Mouse (Mus musculus) kidney, adult 2 months (tissue): ENCODE results near the gene Lrig3.

Experiments used
- CTCF ChIP-seq: fragments of 200-500 bp; conservative IDR thresholded peaks from 2 replicates; pipeline ENCODE4 v1.5.1; 2011; ENCODE audit warnings: low read depth, mild to moderate bottlenecking, control low read depth, low read length, moderate library complexity, mixed read lengths; ENCODE audit not compliant: insufficient read depth, insufficient read length
- POLR2A ChIP-seq: fragments of 200-500 bp; IDR thresholded peaks from one replicate; pipeline ENCODE4 v1.6.1; 2011; ENCODE audit warnings: low read depth, low read length, control low read depth

DNA sequence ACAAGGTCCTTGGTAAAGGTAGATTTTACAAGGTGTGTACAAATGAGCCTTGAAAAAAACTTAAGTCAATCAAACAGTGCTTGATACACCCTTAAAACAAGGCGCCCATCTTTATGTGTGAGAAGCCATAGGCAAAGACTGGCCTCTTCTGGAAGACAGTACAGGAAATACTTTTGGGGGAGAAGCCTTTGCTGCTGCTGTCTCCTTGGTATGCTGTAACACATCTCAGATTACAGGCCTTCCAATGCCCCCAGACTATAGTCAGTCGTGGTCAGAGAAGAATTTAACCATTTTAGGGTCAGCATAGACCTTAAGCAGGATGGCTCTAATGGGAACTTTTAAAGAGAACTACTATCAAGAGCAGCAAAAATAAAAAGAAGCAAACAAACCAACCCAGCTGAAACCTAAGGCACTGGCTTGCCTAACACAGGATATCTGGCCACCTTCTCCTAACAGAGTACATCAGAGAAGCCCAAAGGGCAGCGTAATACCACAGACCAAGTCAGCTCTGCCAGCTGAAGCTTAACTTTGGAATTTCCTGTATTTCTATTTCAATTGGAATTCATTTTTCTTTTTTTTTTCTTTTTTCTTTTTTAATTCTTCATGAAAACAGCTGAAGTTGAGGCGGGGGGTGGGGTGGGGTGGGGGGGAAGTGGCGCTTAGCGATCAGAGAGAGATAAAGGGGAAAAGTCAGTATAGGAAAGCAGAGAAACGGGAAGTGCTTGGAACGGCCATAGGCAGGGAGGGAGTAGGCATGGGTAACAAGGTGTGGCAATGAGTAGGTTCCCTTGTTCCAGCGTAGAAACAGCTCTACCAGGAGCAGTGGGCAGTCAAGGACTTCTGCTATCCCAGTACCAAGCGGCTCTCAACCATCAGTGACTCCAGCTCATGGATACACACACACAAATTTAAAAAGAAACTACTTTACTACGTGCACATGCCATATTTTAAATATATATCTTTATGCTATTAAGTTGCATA, 28.2 kb upstream of the Lrig3 start:
- no peak for TF ChIP-seq CTCF
- no peak for TF ChIP-seq POLR2A
